Mouse (Mus musculus): ENCODE measurements at regions not wholly inside any gene's neighbourhood (a gene's known extent, or its start where the extent isn't known, plus 50 kb on each side); places are given as distances from the start of the nearest gene placed in this dataset.

DNA sequence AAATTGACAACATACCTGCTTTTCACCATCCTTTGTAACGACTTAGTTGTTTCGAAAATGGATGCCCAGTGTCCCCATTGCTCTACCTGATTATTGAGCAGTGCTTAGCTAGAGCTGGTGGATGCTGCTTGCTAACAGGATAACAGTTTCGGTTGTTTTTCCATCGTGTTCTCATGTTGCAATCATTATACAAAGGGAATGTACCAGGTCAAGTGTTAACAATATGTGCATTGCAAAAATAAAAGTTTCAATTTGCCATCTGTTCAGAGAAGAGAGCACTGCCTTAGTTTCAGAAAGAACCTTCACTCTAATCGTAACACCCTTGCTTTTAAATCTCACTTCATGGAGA lies 96.6 kb upstream of the Igbp1b start:
- Histone ChIP-seq H3K4me3 (replicated peaks) (no peak overlapping the region), H3K4me1 (ENCODE audit: control insufficient read depth) (no peaks in the 10 kb centered on the region), H3K9me3 (ENCODE audit: control insufficient read depth, low read length) (peaks cover 12% of the 10 kb centered on the region), H3K27me3 (ENCODE audit: control insufficient read depth) (no peaks in the 10 kb centered on the region), H3K36me3 (ENCODE audit: control insufficient read depth) (no peaks in the 10 kb centered on the region)
- TF ChIP-seq GATA1 (IDR thresholded peaks at IDR 0.05; ENCODE audit: low read length) (no peak), TAL1 (IDR thresholded peaks at IDR 0.05; ENCODE audit: low read length) (no peak)

DNA sequence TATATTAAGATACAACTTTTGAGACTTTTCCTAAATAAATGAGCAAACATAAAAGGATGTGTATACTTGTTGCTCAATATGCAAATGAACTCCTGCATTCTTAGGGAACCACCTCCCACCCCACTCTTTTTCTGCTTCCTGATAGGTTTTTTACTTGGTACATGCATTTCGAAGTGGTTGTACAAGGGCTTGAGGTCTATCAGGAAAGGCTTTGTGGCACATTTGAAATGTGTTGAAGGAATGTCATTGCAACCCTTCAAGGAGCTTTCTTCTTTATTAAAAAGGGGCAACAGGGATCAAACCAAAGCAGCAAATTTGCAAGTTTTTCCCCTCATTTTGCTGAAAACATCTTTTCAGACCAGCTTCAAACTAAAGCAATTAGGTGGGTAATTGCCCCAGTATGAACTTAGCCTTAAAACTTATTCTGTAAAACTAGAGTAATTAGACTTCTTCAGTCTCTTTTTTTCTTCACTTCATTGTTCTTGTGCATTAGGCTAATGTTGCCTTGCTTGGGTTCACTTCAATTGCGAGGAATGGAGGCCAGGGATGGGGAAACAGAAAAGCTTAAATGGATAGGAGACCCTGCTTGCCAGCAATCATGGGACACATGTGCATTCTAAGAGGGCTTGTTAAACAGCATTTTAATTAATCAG lies 96.1 kb upstream of the Igbp1b start:
- Histone ChIP-seq H3K4me1 (ENCODE audit: control insufficient read depth) (no peaks in the 10 kb centered on the region), H3K36me3 (ENCODE audit: control insufficient read depth) (no peaks in the 10 kb centered on the region), H3K27me3 (ENCODE audit: control insufficient read depth) (no peaks in the 10 kb centered on the region), H3K4me3 (replicated peaks) (no peak overlapping the region), H3K9me3 (ENCODE audit: control insufficient read depth, low read length) (peaks cover 12% of the 10 kb centered on the region)
- no peak for TF ChIP-seq TAL1 (IDR thresholded peaks at IDR 0.05; ENCODE audit: low read length)

DNA sequence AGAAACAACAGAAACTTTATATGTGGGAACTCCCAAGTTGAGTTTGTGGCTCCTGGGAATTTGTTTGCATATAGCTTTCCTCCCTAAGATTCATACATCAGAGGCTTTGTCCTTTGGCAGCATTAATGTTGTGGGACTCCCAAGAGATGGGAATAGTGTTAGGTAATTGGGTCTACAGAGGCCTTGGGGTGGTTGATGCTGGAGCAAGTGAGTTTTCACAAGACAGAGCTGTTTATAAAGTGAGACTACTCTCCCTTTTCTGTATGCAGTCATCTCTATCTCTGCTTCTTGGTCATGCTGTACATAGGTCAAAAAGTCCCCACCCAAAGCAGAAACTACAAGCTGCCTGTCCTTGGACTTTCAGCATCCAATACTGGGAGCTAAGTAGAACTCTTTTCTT lies 59.4 kb upstream of the Igbp1b start:
- Histone ChIP-seq H3K27me3 (ENCODE audit: control insufficient read depth) (no peaks in the 10 kb centered on the region), H3K36me3 (ENCODE audit: control insufficient read depth) (no peaks in the 10 kb centered on the region), H3K4me1 (ENCODE audit: control insufficient read depth) (no peaks in the 10 kb centered on the region), H3K4me3 (replicated peaks) (no peak overlapping the region), H3K9me3 (ENCODE audit: control insufficient read depth, low read length) (peaks cover 2% of the 10 kb centered on the region; the same call in 1 of the 2 replicates)
- TF ChIP-seq GATA1 (IDR thresholded peaks at IDR 0.05; ENCODE audit: low read length) = no peak
- no peak for TF ChIP-seq TAL1 (IDR thresholded peaks at IDR 0.05; ENCODE audit: low read length)
